Mouse (Mus musculus) small intestine, adult 2 months (tissue): Measurements from ENCODE around the gene Atl3.

Experiments used
- CTCF ChIP-seq: fragments of 200-500 bp; IDR thresholded peaks from 2 replicates; pipeline ENCODE4 v1.5.1; 2012; ENCODE audit warnings: low read depth, mild to moderate bottlenecking, control low read depth, inconsistent platforms, low read length, moderate library complexity, mixed read lengths; ENCODE audit not compliant: insufficient replicate concordance, insufficient read length; ENCODE audit errors: extremely low read depth
- POLR2A ChIP-seq: fragments of 200-500 bp; IDR thresholded peaks from 2 replicates; pipeline ENCODE4 v1.6.1; 2012; ENCODE audit warnings: low read depth, mild to moderate bottlenecking, control low read depth, inconsistent platforms, low read length, moderate library complexity

DNA sequence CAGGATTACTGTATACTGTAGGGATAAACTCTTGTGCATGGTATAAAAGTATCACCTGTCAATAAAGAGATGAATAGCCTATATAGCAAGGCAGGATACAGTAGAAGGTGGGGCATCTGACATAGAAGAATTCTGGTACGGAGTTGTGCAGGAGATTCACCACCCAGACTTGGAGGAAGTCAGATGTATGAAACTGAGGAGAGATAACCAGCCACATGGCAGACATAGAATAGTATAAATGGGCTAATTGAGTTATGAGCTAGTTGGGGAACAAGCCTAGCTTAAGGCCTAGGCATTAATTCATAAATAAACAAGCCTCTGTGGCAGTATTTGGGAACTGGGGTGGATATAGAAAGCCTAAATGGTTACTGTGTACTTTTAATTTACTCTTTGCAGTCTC lies 22.6 kb downstream of the Atl3 start:
- TF ChIP-seq POLR2A = no peak
- TF ChIP-seq CTCF = no peak
